Mouse (Mus musculus): ENCODE measurements at regions not wholly inside any gene's neighbourhood (a gene's known extent, or its start where the extent isn't known, plus 50 kb on each side); places are given as distances from the start of the nearest gene placed in this dataset.

GRCm38 (mm10) chr11:24341650-24342049 lies 263.8 kb downstream of the Bcl11a start:
- no peak for DNase-seq

- DNase-seq = no peak
Observed at GRCm38 (mm10) chr11:24342176-24342575, 264.3 kb downstream of the Bcl11a start.

GRCm38 (mm10) chr11:24342732-24343131 lies 264.9 kb downstream of the Bcl11a start:
- DNase-seq = no peak

GRCm38 (mm10) chr11:24347225-24347624 lies 269.4 kb downstream of the Bcl11a start:
- DNase-seq = no peak

GRCm38 (mm10) chr11:24348741-24349140 lies 270.9 kb downstream of the Bcl11a start:
- DNase-seq = no peak

- no peak for DNase-seq
Observed at GRCm38 (mm10) chr11:24349967-24350643, 272.2 kb downstream of the Bcl11a start.

- peak; percentile 26 for DNase-seq
Observed at GRCm38 (mm10) chr11:24350839-24351238, 273.0 kb downstream of the Bcl11a start.

- no peak for DNase-seq
Observed at GRCm38 (mm10) chr11:24352071-24352470, 274.2 kb downstream of the Bcl11a start.

GRCm38 (mm10) chr11:24353056-24353455 lies 275.2 kb downstream of the Bcl11a start:
- no peak for DNase-seq

- DNase-seq = no peak
Observed at GRCm38 (mm10) chr11:24357388-24357787, 279.5 kb downstream of the Bcl11a start.

GRCm38 (mm10) chr11:24359086-24359485 lies 281.2 kb downstream of the Bcl11a start:
- DNase-seq = no peak

- no peak for DNase-seq
Observed at GRCm38 (mm10) chr11:24361998-24362687, 284.3 kb downstream of the Bcl11a start.

GRCm38 (mm10) chr11:24362688-24363035 lies 284.8 kb downstream of the Bcl11a start:
- no peak for DNase-seq

- DNase-seq = peak; percentile 5
Observed at GRCm38 (mm10) chr11:24363418-24364364, 285.8 kb downstream of the Bcl11a start.

GRCm38 (mm10) chr11:24370198-24370860 lies 292.5 kb downstream of the Bcl11a start:
- no peak for DNase-seq

GRCm38 (mm10) chr11:24370861-24371686 lies 293.2 kb downstream of the Bcl11a start:
- DNase-seq = no peak

- peak; percentile 9 for DNase-seq
Observed at GRCm38 (mm10) chr11:24371687-24371950, 293.8 kb downstream of the Bcl11a start.

GRCm38 (mm10) chr11:24371963-24372362 lies 294.1 kb downstream of the Bcl11a start:
- DNase-seq = peak; percentile 10

GRCm38 (mm10) chr11:24372616-24373015 lies 294.8 kb downstream of the Bcl11a start:
- DNase-seq = no peak

- DNase-seq = no peak
Observed at GRCm38 (mm10) chr11:24373301-24373700, 295.4 kb downstream of the Bcl11a start.

GRCm38 (mm10) chr11:24377530-24377929 lies 299.7 kb downstream of the Bcl11a start:
- no peak for DNase-seq

GRCm38 (mm10) chr11:24390578-24390977 lies 312.7 kb downstream of the Bcl11a start:
- no peak for DNase-seq
